Mouse (Mus musculus) erythroblast, embryonic 14.5 days (primary cell): ENCODE measurements around the gene Abr. TPM values are rescaled to one million over a fixed set of nuclear protein-coding genes. Genes with fewer than 3 reads are reported as not detected.

Experiments
- H3K27me3 ChIP-seq: 2 replicates; pipeline ENCODE4 v1.6.1; 2012; ENCODE audit warnings: inconsistent platforms; ENCODE audit not compliant: control insufficient read depth
- H3K36me3 ChIP-seq: 2 replicates; pipeline ENCODE4 v1.6.1; 2012; ENCODE audit warnings: mild to moderate bottlenecking, inconsistent platforms; ENCODE audit not compliant: control insufficient read depth
- H3K4me1 ChIP-seq: 2 replicates; pipeline ENCODE4 v1.6.1; 2012; ENCODE audit warnings: inconsistent platforms; ENCODE audit not compliant: control insufficient read depth
- H3K4me3 ChIP-seq: replicated peaks from 2 replicates; pipeline ENCODE3; 2012; ENCODE audit warnings: moderate library complexity, mild to moderate bottlenecking, inconsistent platforms
- H3K9me3 ChIP-seq: 2 replicates; pipeline ENCODE4 v1.6.1; 2012; ENCODE audit warnings: low read length, inconsistent platforms, mixed read lengths; ENCODE audit not compliant: control insufficient read depth
- GATA1 ChIP-seq: IDR thresholded peaks from 2 replicates; pipeline ENCODE4 v1.6.1; 2012; ENCODE audit warnings: low read length, inconsistent platforms, mixed read lengths
- TAL1 ChIP-seq: IDR thresholded peaks from 3 replicates; pipeline ENCODE4 v1.6.1; 2012; ENCODE audit warnings: low read length, inconsistent platforms, mixed read lengths
- polyA plus RNA-seq: library from polyadenylated mRNA; stranded (reverse); fragments of >175 nt; gene quantifications from 2 replicates; pipeline ENCODE4 v1.2.3, GENCODE M21; 2012

Gene Abr
- polyA plus RNA-seq, 1 experiment = 0.03 TPM

GRCm38 (mm10) chr11:76504058-76504457, 118.1 kb downstream of the Abr start:
- no peaks in the 10 kb centered on the region for H3K36me3 ChIP-seq
- TF ChIP-seq GATA1 (no peak), TAL1 (no peak)
- no peaks in the 10 kb centered on the region for H3K9me3 ChIP-seq
- no peaks in the 10 kb centered on the region for H3K4me1 ChIP-seq
- H3K4me3 ChIP-seq = no peak overlapping the region
- H3K27me3 ChIP-seq = no peaks in the 10 kb centered on the region

- no peak overlapping the region for H3K4me3 ChIP-seq
- peaks cover 2% of the 10 kb centered on the region; the same call in 1 of the 2 replicates for H3K4me1 ChIP-seq
- TF ChIP-seq GATA1 (no peak), TAL1 (no peak)
- H3K9me3 ChIP-seq = no peaks in the 10 kb centered on the region
- H3K36me3 ChIP-seq = no peaks in the 10 kb centered on the region
- peaks cover 7% of the 10 kb centered on the region for H3K27me3 ChIP-seq
These were observed 122.1 kb downstream of the Abr start for GRCm38 (mm10) chr11:76499987-76500386.

GRCm38 (mm10) chr11:76499564-76499963, 122.5 kb downstream of the Abr start:
- H3K36me3 ChIP-seq = no peaks in the 10 kb centered on the region
- peaks cover 4% of the 10 kb centered on the region; the same call in 1 of the 2 replicates for H3K4me1 ChIP-seq
- no peak for TF ChIP-seq GATA1
- no peak for TF ChIP-seq TAL1
- no peak overlapping the region for H3K4me3 ChIP-seq
- peaks cover 11% of the 10 kb centered on the region for H3K27me3 ChIP-seq
- H3K9me3 ChIP-seq = no peaks in the 10 kb centered on the region

- peaks cover 11% of the 10 kb centered on the region for H3K4me1 ChIP-seq
- H3K27me3 ChIP-seq = peaks cover 29% of the 10 kb centered on the region
These were observed 124.4 kb downstream of the Abr start for GRCm38 (mm10) chr11:76497769-76498152.

GRCm38 (mm10) chr11:76497066-76497768, 124.9 kb downstream of the Abr start:
- Histone ChIP-seq H3K4me3 (no peak overlapping the region), H3K27me3 (peaks cover 31% of the 10 kb centered on the region), H3K9me3 (no peaks in the 10 kb centered on the region), H3K4me1 (peaks cover 11% of the 10 kb centered on the region), H3K36me3 (no peaks in the 10 kb centered on the region)
- no peak for TF ChIP-seq GATA1
- no peak for TF ChIP-seq TAL1

More at GRCm38 (mm10) chr11:76497769-76498152, 124.4 kb downstream of the Abr start:
- no peak overlapping the region for H3K4me3 ChIP-seq
- no peaks in the 10 kb centered on the region for H3K36me3 ChIP-seq
- TF ChIP-seq GATA1 (no peak), TAL1 (no peak)
- no peaks in the 10 kb centered on the region for H3K9me3 ChIP-seq

GRCm38 (mm10) chr11:76496086-76496771, 125.9 kb downstream of the Abr start:
- no peaks in the 10 kb centered on the region for H3K9me3 ChIP-seq
- no peaks in the 10 kb centered on the region for H3K36me3 ChIP-seq
- H3K4me1 ChIP-seq = peaks cover 11% of the 10 kb centered on the region
- no peak overlapping the region for H3K4me3 ChIP-seq
- TF ChIP-seq GATA1 (no peak), TAL1 (no peak)
- H3K27me3 ChIP-seq = peaks cover 31% of the 10 kb centered on the region

- Histone ChIP-seq H3K4me3 (peak overlapping the region; percentile 20), H3K27me3 (peaks cover 31% of the 10 kb centered on the region)
These were observed 126.7 kb downstream of the Abr start for GRCm38 (mm10) chr11:76495127-76496028.

GRCm38 (mm10) chr11:76494360-76495126, 127.6 kb downstream of the Abr start:
- Histone ChIP-seq H3K36me3 (no peaks in the 10 kb centered on the region), H3K4me3 (peak overlapping the region; percentile 52), H3K9me3 (no peaks in the 10 kb centered on the region), H3K27me3 (peaks cover 31% of the 10 kb centered on the region), H3K4me1 (peaks cover 11% of the 10 kb centered on the region)
- no peak for TF ChIP-seq TAL1
- no peak for TF ChIP-seq GATA1

More at GRCm38 (mm10) chr11:76495127-76496028, 126.7 kb downstream of the Abr start:
- no peaks in the 10 kb centered on the region for H3K36me3 ChIP-seq
- peaks cover 11% of the 10 kb centered on the region for H3K4me1 ChIP-seq
- H3K9me3 ChIP-seq = no peaks in the 10 kb centered on the region
- TF ChIP-seq GATA1 (no peak), TAL1 (no peak)
